Mouse (Mus musculus) megakaryocyte, adult 5-6 weeks (primary cell): ENCODE measurements around the gene Thbd. TPM values are rescaled to one million over a fixed set of nuclear protein-coding genes. Genes with fewer than 3 reads are reported as not detected.

ENCODE experiments used
- ATAC-seq: 2 replicates; pipeline ENCODE4 v1.8.0; 2016; ENCODE audit warnings: mild to moderate bottlenecking, inconsistent platforms; ENCODE audit not compliant: poor library complexity, severe bottlenecking
- total RNA-seq, 2 experiments: library from RNA; stranded (forward) in 1 of 2; stranded (reverse) in 1 of 2; fragments of 153-499, 151-499 nt in 1 of 2; fragments of 221-1000, 200-1000 nt in 1 of 2; gene quantifications; 2 replicates each; pipeline versions ENCODE4 v1.2.3 to v1.2.4; 2015 to 2017

Gene Thbd
- total RNA-seq (2015) (31.0 and 33.5 TPM in 2 replicates), total RNA-seq (2017) (31.1 and 31.3 TPM in 2 replicates)

DNA sequence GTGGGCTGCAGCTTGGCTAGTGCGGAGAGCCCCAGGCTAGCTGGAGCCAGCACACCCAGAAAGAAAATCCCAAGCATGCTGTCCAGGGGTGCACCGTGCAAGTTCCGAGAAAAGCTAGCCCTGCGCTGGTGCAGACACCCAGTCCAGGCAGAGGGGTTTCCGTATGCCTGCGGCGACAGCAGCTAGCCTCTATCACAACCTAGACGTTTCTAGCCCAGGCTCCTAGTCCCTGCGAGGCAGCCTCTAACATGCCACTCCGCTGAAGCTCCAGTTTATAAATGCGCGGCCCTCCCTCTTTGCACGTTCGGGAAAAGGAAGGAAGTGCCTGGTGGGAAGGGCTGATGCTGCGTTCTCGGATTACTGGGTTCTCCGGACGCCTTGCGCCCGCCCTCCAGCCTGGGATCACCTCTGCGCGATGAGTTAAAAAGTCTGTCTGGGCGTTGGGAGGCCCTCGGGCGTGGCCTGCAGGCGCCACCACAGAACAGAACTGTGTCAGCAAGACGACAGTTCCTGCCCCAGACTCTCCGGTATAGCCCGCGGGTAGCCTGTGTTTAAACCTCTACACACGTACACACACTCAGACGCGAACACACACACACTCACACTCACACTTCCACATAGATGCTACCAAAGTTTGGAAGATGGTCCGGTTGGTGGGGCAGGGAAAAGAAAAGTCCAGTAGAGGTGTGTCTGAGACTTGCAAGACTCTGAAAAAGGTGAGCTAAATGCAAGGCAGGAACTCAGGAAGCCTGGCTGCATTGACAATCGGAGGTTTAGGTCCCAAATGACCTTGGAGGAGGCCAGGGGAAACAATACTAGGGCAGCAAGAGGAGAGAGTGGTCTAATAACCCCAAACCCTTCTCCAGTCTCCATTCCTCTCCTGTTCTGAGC, at the start of gene Thbd:
Gene Thbd, minus strand, starts transcription at position 319 of the 891 bp plus-strand sequence.
- peak; percentile 59 for ATAC-seq

GRCm38 (mm10) chr2:148455341-148455740, 47.4 kb upstream of the Thbd start:
- ATAC-seq = 0 out of 2 replicates have a peak, but pooled peaks have one; percentile 13

DNA sequence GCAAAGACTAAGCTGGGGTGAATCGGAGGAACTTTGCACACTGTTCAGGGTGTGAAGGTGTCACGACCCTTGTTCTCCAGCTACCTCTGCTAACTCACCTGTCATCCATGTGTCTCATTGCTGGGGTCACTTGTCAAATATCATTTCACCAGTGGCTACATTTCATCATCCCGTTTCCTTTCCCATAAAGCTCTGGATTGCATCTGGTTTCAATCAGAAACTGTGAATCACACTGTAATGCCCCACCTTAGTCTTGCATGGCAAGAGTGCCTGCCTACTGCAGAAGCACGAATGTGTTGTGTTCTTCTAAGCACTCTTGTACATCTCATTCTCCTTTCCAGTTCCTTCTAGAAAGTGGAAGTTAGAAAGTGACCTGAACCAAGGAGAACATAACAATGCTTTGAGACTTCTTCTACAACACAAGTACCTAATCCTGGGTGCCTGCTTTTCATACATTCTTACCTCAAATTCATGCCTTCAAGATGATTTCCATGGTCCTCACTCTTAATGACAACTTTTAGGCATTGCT, 46.1 kb upstream of the Thbd start:
- ATAC-seq = peak; percentile 76

GRCm38 (mm10) chr2:148453061-148453460, 45.1 kb upstream of the Thbd start:
- ATAC-seq = no peak

GRCm38 (mm10) chr2:148451498-148451897, 43.5 kb upstream of the Thbd start:
- no peak for ATAC-seq

GRCm38 (mm10) chr2:148450616-148451015, 42.6 kb upstream of the Thbd start:
- ATAC-seq = no peak

DNA sequence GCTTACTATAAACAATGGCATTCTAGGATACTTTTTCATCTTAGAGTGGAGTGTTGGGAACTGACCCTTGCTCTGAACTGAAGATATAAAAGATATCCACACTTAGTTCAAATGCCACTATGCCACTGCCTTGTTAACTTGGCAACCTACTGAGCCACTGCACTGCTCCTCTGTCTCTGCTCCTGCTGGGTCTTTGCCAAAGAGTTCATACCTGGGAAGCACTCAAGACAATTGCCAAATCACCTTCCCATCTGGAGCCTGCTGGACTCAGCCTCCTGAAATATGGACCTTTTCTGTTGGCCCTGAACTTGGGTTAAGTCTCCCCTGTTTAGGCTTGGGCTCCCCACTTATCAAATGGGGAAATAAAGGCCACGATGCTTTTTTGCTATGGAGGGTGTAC, 41.7 kb upstream of the Thbd start:
- ATAC-seq = no peak

- ATAC-seq = no peak
These were observed 38.5 kb upstream of the Thbd start for GRCm38 (mm10) chr2:148446446-148446845.

GRCm38 (mm10) chr2:148445616-148446015, 37.6 kb upstream of the Thbd start:
- no peak for ATAC-seq

DNA sequence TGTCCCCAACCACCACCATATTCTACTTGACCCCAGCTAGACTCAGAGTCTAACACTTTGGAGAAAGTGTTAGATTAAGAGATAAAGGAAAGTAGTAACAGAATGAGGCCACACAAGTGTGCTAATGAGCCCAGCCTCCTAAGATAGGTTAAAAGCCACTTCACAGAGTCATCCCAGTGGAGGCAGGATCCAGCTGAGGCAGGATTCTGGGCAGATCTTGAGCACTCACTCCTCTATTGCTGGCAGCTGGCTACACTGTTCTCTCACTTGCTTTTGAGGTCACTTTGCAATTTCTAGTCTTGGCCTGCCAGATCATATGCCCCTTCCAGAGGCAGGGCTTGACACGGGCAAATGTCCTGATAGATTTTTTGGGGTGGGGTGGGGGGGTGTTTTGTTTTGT, 36.5 kb upstream of the Thbd start:
- ATAC-seq = no peak

GRCm38 (mm10) chr2:148443249-148443958, 35.4 kb upstream of the Thbd start, which contains the start of gene Cd93:
TSS of gene Cd93 (minus strand) at chr2:148443563.
- peak; percentile 62 for ATAC-seq

DNA sequence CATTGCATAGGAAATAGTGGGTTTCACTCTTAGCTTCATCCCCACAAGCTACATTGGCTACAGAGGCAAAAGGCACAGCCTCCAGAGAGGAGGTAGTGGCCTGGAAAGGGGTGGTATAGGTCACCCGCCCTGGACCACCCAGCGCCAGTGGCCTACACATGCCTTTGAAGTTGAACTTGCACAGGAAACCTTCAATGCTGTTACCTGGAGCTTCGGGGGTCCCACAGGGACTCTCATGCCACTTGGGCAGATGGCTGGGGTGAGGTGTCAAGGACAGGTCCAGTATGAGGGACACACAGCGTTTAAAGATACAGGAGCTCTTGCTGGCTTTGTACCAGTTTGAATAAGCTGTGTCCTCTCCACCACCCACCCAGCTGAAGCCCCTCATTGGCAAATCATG, 34.7 kb upstream of the Thbd start:
- no peak for ATAC-seq

GRCm38 (mm10) chr2:148442172-148442571, 34.2 kb upstream of the Thbd start:
- peak; percentile 3; the same call in 1 of the 2 replicates for ATAC-seq

- ATAC-seq = no peak
These were observed 33.4 kb upstream of the Thbd start for GRCm38 (mm10) chr2:148441421-148441820.

DNA sequence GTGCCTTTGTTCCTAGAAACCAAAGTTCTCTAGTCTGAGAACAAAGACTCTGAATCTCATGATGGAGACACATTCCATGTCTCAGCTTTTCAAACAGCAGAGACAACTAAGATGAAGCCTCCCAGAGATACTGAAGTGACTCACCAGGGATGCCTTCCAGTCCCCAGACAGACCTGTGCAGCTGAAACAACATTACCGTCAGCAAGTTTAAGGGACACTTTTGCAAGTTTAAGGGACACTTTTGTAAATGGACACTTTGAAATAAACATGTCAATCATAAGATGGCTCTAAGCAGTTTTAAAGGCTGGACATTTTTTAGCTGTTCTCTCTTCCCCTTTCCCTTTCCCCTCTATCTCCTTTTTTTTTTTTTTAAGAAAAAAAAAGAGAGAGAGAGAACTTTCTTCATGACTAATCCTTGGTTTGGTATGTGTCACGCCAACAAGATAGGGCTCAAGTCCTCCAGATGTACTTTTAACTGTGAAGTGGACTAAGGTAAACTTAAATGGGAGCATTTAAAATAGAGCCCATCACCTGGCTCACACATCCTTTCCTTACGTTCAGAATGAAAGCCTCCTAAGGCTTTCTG, 31.8 kb upstream of the Thbd start:
- ATAC-seq = no peak

DNA sequence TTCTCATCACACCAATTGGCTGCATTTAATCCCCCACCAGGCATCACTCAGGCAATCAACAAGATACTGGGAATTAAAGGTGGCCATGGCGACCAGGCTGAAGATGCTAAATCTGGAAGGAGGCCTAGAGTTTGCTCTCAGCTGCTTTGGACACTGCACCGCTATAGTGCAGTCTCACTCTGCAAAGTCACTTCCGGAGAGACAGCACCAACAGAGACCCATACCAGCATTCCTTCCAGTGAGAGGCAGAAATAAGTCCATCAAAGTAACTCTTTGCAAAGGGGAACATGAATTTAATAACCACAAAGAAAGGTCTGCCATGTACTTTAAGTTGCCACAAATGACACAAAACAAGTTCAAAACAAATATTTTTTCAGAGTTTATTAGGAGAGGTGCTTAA, 28.3 kb upstream of the Thbd start:
- no peak for ATAC-seq

GRCm38 (mm10) chr2:148432346-148432745, 24.4 kb upstream of the Thbd start:
- ATAC-seq = no peak

DNA sequence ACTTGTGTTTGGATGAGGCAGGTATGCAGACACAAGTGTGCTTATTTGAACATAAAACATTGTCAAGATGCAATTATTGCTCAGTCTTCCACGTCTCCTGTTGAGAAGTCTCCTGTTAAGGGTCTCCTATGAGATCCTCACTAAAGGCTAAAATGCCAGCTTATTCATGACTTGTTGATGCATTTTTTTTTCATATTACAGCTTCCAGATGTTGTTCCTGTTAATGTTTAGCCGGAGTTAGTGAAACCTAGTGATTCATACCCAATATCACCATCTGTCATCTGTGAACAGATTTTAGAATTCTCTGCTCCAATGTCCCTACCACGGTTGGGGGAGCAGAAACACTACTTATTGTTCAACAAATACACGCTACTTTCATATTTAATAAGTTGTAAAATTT, 23.0 kb upstream of the Thbd start:
- no peak for ATAC-seq

DNA sequence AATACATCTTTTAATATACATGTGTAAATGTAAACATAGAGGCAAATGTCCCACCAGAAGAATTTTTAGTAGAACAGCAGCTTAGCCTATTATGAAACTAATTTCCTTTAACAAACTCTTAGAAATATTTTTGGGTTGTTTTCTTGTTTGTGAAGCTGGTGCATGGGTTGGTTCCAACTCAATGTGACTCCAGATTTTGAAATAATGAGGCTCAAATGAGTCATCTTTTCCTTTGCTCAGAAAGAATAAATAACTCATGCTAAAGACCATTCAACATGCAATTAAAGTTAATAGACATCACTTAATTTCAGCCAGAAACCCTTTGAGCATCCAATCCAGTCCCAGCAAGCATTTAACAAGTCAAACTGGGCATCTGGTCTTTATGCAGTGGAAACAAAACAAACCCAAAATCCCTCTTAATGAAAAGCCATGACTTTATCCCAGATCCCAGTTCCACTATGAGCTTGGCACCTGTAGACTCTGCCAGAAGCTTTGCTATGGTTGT, 21.1 kb upstream of the Thbd start:
- ATAC-seq = no peak

GRCm38 (mm10) chr2:148428523-148428922, 20.5 kb upstream of the Thbd start:
- peak; percentile 40; the same call in 1 of the 2 replicates for ATAC-seq

GRCm38 (mm10) chr2:148427553-148427952, 19.6 kb upstream of the Thbd start:
- no peak for ATAC-seq
